Mouse (Mus musculus) midbrain, embryonic 14.5 days (tissue): Measurements from ENCODE around the gene Exoc7. TPM values are rescaled to one million over a fixed set of nuclear protein-coding genes. Genes with fewer than 3 reads are reported as not detected.

ENCODE experiments used
- ATAC-seq: fragments of 200-750 bp; cut with Nextera tagmentation; 2 replicates; pipeline ENCODE4 v1.8.0; 2017; ENCODE audit warnings: moderate number of reproducible peaks, moderate library complexity; ENCODE audit not compliant: low FRiP score, low TSS enrichment
- DNase-seq: peaks from one replicate; pipeline ENCODE4 v3.0.0-alpha.2; 2015
- H3K27ac ChIP-seq: fragments of 300-500 bp; sonication (generic); replicated peaks from 2 replicates; pipeline ENCODE4 v1.5.1; 2014; ENCODE audit warnings: mild to moderate bottlenecking, low read depth, low read length, moderate library complexity
- H3K27me3 ChIP-seq: fragments of 300-500 bp; sonication (generic); 2 replicates; pipeline ENCODE4 v1.6.1; 2014; ENCODE audit warnings: low read length, control low read depth, mixed read lengths; ENCODE audit not compliant: control insufficient read depth, insufficient read depth
- H3K36me3 ChIP-seq: fragments of 300-500 bp; sonication (generic); 2 replicates; pipeline ENCODE4 v1.6.1; 2014; ENCODE audit warnings: low read length, control low read depth; ENCODE audit not compliant: control insufficient read depth, insufficient read depth
- H3K4me1 ChIP-seq: fragments of 300-500 bp; sonication (generic); 2 replicates; pipeline ENCODE4 v1.6.1; 2014; ENCODE audit warnings: mild to moderate bottlenecking, antibody characterized with exemption, low read length, control low read depth; ENCODE audit not compliant: control insufficient read depth, insufficient read depth
- H3K4me2 ChIP-seq: fragments of 300-500 bp; sonication (generic); 2 replicates; pipeline ENCODE4 v1.6.1; 2014; ENCODE audit warnings: mild to moderate bottlenecking, low read length, moderate library complexity
- H3K4me3 ChIP-seq: fragments of 300-500 bp; sonication (generic); replicated peaks from 2 replicates; pipeline ENCODE4 v1.5.1; 2014; ENCODE audit warnings: low read depth, low read length
- H3K9ac ChIP-seq: fragments of 300-500 bp; sonication (generic); replicated peaks from 2 replicates; pipeline ENCODE4 v1.6.1; 2014; ENCODE audit warnings: mild to moderate bottlenecking, low read length, moderate library complexity
- H3K9me3 ChIP-seq: fragments of 300-500 bp; sonication (generic); 2 replicates; pipeline ENCODE4 v1.6.1; 2016; ENCODE audit warnings: low read length, control low read depth, mixed read lengths; ENCODE audit not compliant: control insufficient read depth
- WGBS: fragments of 180-500 bp; shearing (Covaris S2); extraction: QIAGEN DNeasy Blood & Tissue Kit; methylation state at CpG from one replicate; pipeline ENCODE4 v1.1.7; 2014; 5-methylcytosine and 5-hydroxymethylcytosine counted together
- polyA plus RNA-seq: library from polyadenylated mRNA; unstranded; fragments of >200 nt; fragmentation: Nextera tagmentation; extraction: Ambion mirVana; gene quantifications from 2 replicates; pipeline ENCODE4 v1.2.1, GENCODE M21; 2014

Gene Exoc7
- polyA plus RNA-seq = 122 and 125 TPM in 2 replicates

DNA sequence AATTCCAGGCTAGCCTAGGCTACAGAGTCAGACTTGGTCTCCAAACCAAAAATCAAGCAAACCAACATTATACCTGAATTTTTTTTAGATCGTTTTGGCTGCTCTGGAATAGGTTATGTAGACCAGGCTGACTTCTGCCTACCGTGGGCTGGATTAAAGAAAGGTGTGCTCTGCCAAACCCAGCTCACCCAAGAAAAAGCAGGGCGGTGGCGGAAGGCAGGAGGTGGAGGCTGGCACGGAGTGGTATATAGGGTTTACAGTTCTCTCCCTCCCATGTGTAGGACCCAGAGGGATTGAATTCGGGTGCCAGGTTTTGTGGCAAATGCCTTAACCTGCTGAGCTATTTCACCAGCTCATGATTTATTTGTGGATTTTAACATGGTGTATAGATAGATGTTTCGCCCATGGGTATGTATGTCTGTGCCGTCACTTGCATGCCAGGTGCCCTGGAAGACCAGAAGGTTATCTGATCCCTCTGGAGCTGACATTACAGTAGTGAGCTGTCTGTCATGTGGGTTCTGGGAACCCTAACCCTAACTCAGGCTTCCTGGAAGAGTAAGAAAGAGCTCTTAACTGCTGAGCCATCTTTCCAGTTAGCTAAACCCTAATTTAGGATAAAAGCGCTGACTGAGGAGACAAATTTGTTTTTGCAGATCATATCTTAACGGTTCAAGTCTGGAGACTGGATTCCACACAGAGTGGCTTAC lies at the start of gene Exoc7:
TSS of gene Exoc7 (minus strand) at position 215 of the 707 bp plus-strand sequence.
- H3K4me3 ChIP-seq = peak within 1 kb of the TSS; percentile 71
- H3K4me1 ChIP-seq = peaks cover 6% of the 10 kb centered on the region
- peak within 1 kb of the TSS; percentile 79 for H3K9ac ChIP-seq
- WGBS = 86% methylated on average over 10 of the region's 10 CpGs
- H3K36me3 ChIP-seq = peaks cover 27% of the 10 kb centered on the region
- peak within 1 kb of the TSS; percentile 54 for H3K27ac ChIP-seq
- DNase-seq = no peak
- H3K9me3 ChIP-seq = no peaks in the 10 kb centered on the region
- no peak for ATAC-seq
- peak within 1 kb of the TSS; percentile 86 for H3K4me2 ChIP-seq
- H3K27me3 ChIP-seq = 0 out of 2 replicates have a peak, but pooled peaks cover 3% of the 10 kb centered on the region

DNA sequence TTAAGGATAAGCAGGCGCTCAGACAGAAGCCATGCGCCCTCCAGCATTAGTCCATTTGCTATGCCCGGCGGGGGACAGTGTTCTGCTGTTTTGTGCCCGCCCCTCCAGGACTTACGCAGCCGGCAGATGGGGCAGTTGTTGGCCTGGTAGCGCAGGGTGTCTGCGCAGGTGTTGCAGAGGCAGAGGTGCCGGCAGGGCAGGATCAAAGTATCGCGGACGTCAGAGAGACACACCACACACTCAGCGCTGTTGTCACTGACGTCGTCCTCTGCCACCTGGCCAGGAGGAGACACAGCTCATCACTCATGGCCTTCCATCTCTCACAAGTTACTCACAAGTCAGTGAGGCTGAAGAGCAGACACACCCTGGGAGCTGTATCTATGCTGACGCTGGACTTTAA lies 47.5 kb upstream of the Exoc7 start:
- no peak for DNase-seq
- no peak for ATAC-seq
- WGBS = 34% methylated on average over 17 of the region's 17 CpGs
- Histone ChIP-seq H3K9ac (no peak overlapping the region), H3K9me3 (no peaks in the 10 kb centered on the region), H3K4me3 (no peak overlapping the region), H3K36me3 (peaks cover 81% of the 10 kb centered on the region), H3K4me1 (no peaks in the 10 kb centered on the region), H3K4me2 (no peak overlapping the region), H3K27ac (no peak overlapping the region), H3K27me3 (no peaks in the 10 kb centered on the region)

DNA sequence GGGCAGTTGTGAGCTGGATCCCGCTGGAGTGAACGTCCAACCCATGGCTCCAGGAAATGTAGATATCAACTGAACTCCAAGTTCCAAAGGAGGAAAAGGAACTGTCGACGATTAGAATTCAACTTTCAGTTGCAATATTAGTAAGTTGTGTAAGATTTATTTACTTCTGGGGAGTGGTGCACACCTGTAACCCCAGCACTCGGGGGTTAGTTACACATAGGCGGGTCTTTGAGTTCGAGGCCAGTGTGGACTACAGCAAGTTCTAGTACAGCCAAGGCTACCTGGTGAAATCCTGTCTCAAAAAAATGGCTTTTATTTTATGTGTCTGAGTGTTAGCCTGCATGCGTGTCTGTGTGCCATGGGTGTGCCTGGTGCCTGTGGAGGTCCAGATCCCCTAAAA lies 46.5 kb upstream of the Exoc7 start:
- DNase-seq (no peak), ATAC-seq (no peak)
- Histone ChIP-seq H3K9ac (no peak overlapping the region), H3K9me3 (no peaks in the 10 kb centered on the region), H3K27ac (no peak overlapping the region), H3K4me1 (no peaks in the 10 kb centered on the region), H3K4me2 (no peak overlapping the region), H3K27me3 (no peaks in the 10 kb centered on the region), H3K4me3 (no peak overlapping the region), H3K36me3 (peaks cover 81% of the 10 kb centered on the region)
- 95% methylated on average over 8 of the region's 8 CpGs for WGBS

DNA sequence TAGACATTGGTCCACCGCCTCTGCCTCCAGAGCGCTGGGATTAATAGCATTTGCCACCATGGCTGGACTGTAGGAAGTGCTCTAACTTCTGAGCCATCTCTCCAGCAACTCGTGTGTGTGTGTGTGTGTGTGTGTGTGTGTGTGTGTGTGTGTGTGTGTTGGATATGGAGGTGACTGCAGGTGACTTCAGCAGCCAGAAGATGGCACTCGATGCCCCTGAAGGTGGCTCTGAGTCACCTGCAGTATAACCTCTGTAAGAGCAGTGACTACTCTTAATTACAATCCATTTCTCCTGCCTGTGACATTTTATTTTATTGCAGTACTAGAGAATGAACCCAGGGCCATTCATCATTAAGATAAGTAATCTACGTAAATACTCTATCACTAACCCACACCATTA lies 44.3 kb upstream of the Exoc7 start:
- Histone ChIP-seq H3K9ac (no peak overlapping the region), H3K36me3 (peaks cover 92% of the 10 kb centered on the region), H3K9me3 (no peaks in the 10 kb centered on the region), H3K27me3 (no peaks in the 10 kb centered on the region), H3K4me1 (no peaks in the 10 kb centered on the region), H3K4me2 (no peak overlapping the region), H3K4me3 (no peak overlapping the region), H3K27ac (no peak overlapping the region)
- no peak for ATAC-seq
- DNase-seq = no peak
- WGBS = 96% methylated on average over 5 of the region's 5 CpGs

DNA sequence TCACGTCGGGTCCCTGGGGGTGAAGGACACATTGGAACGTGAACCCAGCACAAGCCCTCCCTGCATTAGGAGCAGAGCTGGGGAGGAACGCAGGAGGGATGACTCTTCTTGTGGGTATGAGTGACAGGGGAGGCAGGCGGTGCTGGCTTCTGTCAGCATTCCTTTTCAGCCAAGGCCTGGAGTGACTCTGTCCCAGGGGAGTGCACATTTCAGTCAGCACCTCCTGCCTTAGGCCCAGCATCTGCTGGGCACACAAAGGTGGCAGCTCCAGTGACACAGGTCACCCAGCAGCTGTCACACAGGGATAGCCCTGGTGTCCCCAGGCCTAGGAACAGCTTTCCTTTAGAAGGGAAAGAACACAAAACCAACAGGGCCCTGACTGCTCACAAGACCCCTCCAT lies 40.9 kb upstream of the Exoc7 start:
- H3K4me2 ChIP-seq = no peak overlapping the region
- H3K4me1 ChIP-seq = no peaks in the 10 kb centered on the region
- no peak overlapping the region for H3K9ac ChIP-seq
- no peak for DNase-seq
- no peaks in the 10 kb centered on the region for H3K27me3 ChIP-seq
- peaks cover 80% of the 10 kb centered on the region for H3K36me3 ChIP-seq
- no peaks in the 10 kb centered on the region for H3K9me3 ChIP-seq
- H3K4me3 ChIP-seq = no peak overlapping the region
- no peak for ATAC-seq
- no peak overlapping the region for H3K27ac ChIP-seq
- WGBS = 83% methylated on average over 5 of the region's 5 CpGs

DNA sequence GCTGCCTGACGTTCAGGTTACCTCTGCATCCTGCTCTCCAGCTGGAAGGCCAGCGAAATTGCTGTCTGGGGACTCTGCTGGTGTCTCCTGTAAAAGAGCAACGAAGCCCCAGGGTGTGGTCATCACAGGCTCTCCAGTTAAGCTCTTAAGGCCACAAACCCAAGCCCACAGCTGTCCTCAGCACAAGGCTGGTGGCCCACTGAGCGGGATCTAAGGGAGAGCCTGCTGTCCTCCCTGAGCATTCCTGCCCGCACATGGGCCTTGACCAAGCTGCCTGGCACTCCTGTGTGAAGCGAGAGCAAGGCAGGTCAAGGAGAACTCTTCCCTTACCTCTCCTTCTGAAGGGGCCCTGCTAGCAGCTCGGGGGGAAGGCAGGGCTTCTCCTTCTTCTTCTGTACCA lies 40.0 kb upstream of the Exoc7 start:
- ATAC-seq (no peak), DNase-seq (no peak)
- Histone ChIP-seq H3K4me3 (no peak overlapping the region), H3K9me3 (no peaks in the 10 kb centered on the region), H3K36me3 (peaks cover 82% of the 10 kb centered on the region), H3K4me1 (no peaks in the 10 kb centered on the region), H3K27ac (no peak overlapping the region), H3K9ac (no peak overlapping the region), H3K4me2 (no peak overlapping the region), H3K27me3 (no peaks in the 10 kb centered on the region)
- WGBS = 86% methylated on average over 7 of the region's 7 CpGs

DNA sequence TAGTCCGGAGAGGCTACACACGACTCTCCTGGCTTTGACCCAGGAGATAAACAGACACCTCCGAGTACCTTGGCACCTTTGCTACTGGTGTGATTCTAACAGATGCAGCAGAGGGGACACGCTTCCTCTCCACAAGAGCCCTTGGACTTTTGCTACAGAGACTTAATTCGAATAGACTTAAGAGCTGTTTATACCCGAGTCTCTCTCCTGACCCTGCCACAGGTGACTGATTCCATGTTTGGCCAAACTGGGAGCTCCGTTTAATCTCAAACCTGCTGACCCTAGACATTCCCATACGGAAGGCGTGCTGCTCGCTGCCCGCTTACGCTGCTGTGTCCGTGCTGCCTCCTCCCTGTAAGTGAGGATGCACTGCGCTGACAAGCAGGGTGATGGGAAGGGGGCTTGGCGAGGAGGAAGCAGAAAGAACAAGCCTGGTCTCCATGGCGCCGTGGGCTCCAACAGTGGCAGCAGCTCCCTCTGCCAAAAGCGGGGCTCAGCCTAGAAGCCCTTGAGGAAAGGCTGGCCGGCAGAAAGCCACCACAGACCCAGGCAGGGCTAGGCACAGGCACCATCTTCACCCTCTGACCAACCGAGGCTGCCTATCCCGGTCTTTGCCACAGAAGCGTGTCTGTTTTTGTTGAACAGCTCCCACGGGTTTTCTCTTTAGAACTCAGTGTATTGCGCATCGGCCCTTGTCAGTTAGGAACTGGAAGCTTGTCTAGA lies 35.2 kb upstream of the Exoc7 start:
- H3K9me3 ChIP-seq = no peaks in the 10 kb centered on the region
- no peaks in the 10 kb centered on the region for H3K4me1 ChIP-seq
- peak; percentile 53 for DNase-seq
- ATAC-seq = no peak
- no peak overlapping the region for H3K4me3 ChIP-seq
- no peaks in the 10 kb centered on the region for H3K27me3 ChIP-seq
- H3K27ac ChIP-seq = no peak overlapping the region
- peaks cover 60% of the 10 kb centered on the region for H3K36me3 ChIP-seq
- H3K4me2 ChIP-seq = no peak overlapping the region
- 70% methylated on average over 25 of the region's 25 CpGs for WGBS
- no peak overlapping the region for H3K9ac ChIP-seq

DNA sequence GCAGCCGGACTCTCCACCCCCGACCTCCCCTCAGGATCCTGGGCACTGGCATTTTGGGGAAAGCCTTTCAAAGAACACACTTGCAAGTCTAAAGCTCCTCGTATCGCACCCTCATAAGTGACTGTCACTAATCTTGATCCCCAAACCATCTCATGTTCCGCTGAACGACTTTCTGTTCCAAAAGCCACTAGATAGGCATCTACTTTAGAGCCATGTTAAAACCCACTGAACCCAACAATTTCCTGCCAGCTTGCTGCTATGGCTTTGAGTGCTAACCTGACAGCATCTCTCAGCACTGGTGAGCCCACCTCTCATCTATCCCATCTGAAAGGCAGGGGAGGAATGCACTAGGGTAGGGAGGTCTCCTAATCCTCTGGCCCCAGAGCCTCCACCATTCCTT lies 30.5 kb upstream of the Exoc7 start:
- Histone ChIP-seq H3K27ac (no peak overlapping the region), H3K4me1 (peaks cover 32% of the 10 kb centered on the region), H3K9me3 (no peaks in the 10 kb centered on the region), H3K9ac (no peak overlapping the region), H3K4me3 (no peak overlapping the region), H3K36me3 (peaks cover 25% of the 10 kb centered on the region), H3K4me2 (no peak overlapping the region), H3K27me3 (peaks cover 15% of the 10 kb centered on the region)
- ATAC-seq = no peak
- DNase-seq = no peak
- WGBS = 81% methylated on average over 6 of the region's 6 CpGs

DNA sequence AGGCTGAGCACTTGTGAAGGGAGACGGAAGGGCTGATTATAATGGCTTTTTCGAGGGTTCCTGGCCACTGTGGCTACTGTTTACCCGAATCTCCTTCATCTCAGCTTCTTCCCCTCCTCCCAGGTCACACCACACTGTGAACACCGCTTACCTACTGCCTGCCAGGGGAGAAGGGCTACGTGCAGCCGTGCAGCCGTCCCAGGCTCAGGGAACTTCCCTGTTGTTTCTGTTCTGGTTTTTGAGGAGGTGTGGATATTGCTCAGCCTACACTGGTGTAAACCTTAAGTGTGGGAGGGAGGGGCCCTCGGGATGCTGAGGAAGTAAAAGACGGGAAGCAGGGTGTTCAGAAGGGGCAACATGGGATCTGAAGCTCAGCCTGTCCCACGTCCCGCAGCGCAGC lies 30.0 kb upstream of the Exoc7 start:
- DNase-seq (no peak), ATAC-seq (no peak)
- no peaks in the 10 kb centered on the region for H3K9me3 ChIP-seq
- peaks cover 21% of the 10 kb centered on the region for H3K36me3 ChIP-seq
- no peak overlapping the region for H3K27ac ChIP-seq
- H3K9ac ChIP-seq = no peak overlapping the region
- 63% methylated on average over 12 of the region's 12 CpGs for whole genome bisulfite sequencing
- H3K4me2 ChIP-seq = no peak overlapping the region
- peaks cover 15% of the 10 kb centered on the region for H3K27me3 ChIP-seq
- H3K4me1 ChIP-seq = peaks cover 37% of the 10 kb centered on the region
- H3K4me3 ChIP-seq = no peak overlapping the region
